Mouse (Mus musculus) megakaryocyte, adult 5-6 weeks (primary cell): ENCODE data around the gene Ncoa3. TPM values are rescaled to one million over a fixed set of nuclear protein-coding genes. Genes with fewer than 3 reads are reported as not detected.

ENCODE experiments used
- ATAC-seq: 2 replicates; pipeline ENCODE4 v1.8.0; 2016; ENCODE audit warnings: mild to moderate bottlenecking, inconsistent platforms; ENCODE audit not compliant: poor library complexity, severe bottlenecking
- total RNA-seq, 2 experiments: library from RNA; stranded (forward) in 1 of 2; stranded (reverse) in 1 of 2; fragments of 153-499, 151-499 nt in 1 of 2; fragments of 221-1000, 200-1000 nt in 1 of 2; gene quantifications; 2 replicates each; pipeline versions ENCODE4 v1.2.3 to v1.2.4; 2015 to 2017

The Ncoa3 gene
- total RNA-seq, 2 experiments from 2014 or later: 50.7 to 55.7 TPM

GRCm38 (mm10) chr2:166097443-166098291 lies 105.2 kb downstream of the Ncoa3 start:
- ATAC-seq: no peak

- ATAC-seq: no peak
These were observed 106.0 kb downstream of the Ncoa3 start for GRCm38 (mm10) chr2:166098292-166098933.

- ATAC-seq: peak; percentile 43; the same call in 1 of the 2 replicates
These were observed 108.2 kb downstream of the Ncoa3 start for GRCm38 (mm10) chr2:166100309-166101262.

- no peak for ATAC-seq
These were observed 110.5 kb downstream of the Ncoa3 start for GRCm38 (mm10) chr2:166102893-166103292.

GRCm38 (mm10) chr2:166105911-166106310 lies 113.5 kb downstream of the Ncoa3 start:
- no peak for ATAC-seq

- no peak for ATAC-seq
These were observed 114.2 kb downstream of the Ncoa3 start for GRCm38 (mm10) chr2:166106631-166107030.

- no peak for ATAC-seq
These were observed 115.5 kb downstream of the Ncoa3 start for GRCm38 (mm10) chr2:166107911-166108310.

- ATAC-seq: peak; percentile 47; the same call in 1 of the 2 replicates
These were observed 115.9 kb downstream of the Ncoa3 start for GRCm38 (mm10) chr2:166108326-166108725.

GRCm38 (mm10) chr2:166110764-166111163 lies 118.3 kb downstream of the Ncoa3 start:
- no peak for ATAC-seq

- ATAC-seq: no peak
These were observed 118.8 kb downstream of the Ncoa3 start for GRCm38 (mm10) chr2:166111238-166111637.

GRCm38 (mm10) chr2:166111831-166112250 lies 119.4 kb downstream of the Ncoa3 start:
- no peak for ATAC-seq

- ATAC-seq: no peak
These were observed 120.5 kb downstream of the Ncoa3 start for GRCm38 (mm10) chr2:166112986-166113385.

- peak; percentile 95 for ATAC-seq
These were observed 123.3 kb downstream of the Ncoa3 start for GRCm38 (mm10) chr2:166115571-166116277.

GRCm38 (mm10) chr2:166116278-166116608 lies 123.8 kb downstream of the Ncoa3 start:
- ATAC-seq: no peak

GRCm38 (mm10) chr2:166116704-166117103 lies 124.3 kb downstream of the Ncoa3 start:
- no peak; the same call in 1 of the 2 replicates for ATAC-seq

GRCm38 (mm10) chr2:166119992-166120391 lies 127.6 kb downstream of the Ncoa3 start:
- ATAC-seq: no peak

- ATAC-seq: no peak
These were observed 129.4 kb downstream of the Ncoa3 start for GRCm38 (mm10) chr2:166121681-166122355.

- no peak for ATAC-seq
These were observed 130.3 kb downstream of the Ncoa3 start for GRCm38 (mm10) chr2:166122781-166123180.
